ENCODE assay signal across 7 mouse cellular contexts in the genomic region with DNA sequence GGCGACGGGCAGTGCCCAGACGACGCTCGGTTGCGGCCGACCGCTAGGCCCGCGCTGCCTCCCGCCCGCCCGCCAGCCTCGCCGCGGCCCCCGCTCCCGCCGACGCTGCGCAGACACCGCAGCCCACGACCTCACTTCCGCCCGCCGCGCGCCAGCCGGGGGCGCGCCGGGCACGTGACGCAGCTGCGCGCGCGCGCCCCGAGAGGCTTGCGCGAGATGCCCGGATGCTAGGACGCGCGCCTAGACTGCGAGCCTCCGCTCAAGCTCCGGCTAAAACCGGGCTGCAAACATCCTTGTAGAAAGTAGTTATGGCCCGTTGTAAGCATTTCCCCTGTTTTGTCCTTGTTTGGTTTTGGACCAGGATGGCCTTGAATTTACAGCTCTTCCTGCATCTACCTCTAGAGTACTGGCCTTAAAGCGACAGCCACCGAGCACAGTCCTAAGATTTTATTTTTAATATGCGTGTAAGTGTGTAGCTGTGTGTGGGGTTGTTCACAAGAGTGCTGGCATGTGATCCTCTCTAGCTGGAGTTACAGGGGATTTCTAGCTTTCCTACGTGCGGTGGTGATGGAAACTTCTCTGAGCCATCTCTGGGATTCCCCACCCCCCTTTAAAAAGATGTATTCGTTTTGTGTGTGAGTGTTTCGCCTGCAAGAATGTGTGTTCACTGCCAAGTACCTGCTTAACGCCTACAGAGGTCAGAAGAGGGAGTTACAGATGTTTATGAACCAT. TPM values are rescaled to one million over a fixed set of nuclear protein-coding genes. Genes with fewer than 3 reads are reported as not detected.
DNase-seq lines count a peak whose midpoint lies in the region; ATAC-seq lines count a peak whose summit lies in the region.

A gene (minus strand): TSS at position 179 of the 732 bp plus-strand sequence.

- H3K36me3 ChIP-seq in embryonic facial prominence, embryonic 11.5 days (replicated peaks; ENCODE audit: control insufficient read depth, insufficient read depth, low read depth, low read length): no peaks in the 10 kb centered on the region; the same call in 1 of the 2 replicates
- H3K36me3 ChIP-seq in limb, embryonic 11.5 days (ENCODE audit: control insufficient read depth, insufficient read depth, low read length): no peaks in the 10 kb centered on the region
- no peaks in the 10 kb centered on the region for H3K36me3 ChIP-seq in midbrain, embryonic 14.5 days (ENCODE audit: control insufficient read depth, insufficient read depth, low read length)

- 2% methylated on average over 43 of the region's 59 CpGs for WGBS in embryonic facial prominence, embryonic 11.5 days
- 2% methylated on average over 51 of the region's 59 CpGs for WGBS in limb, embryonic 11.5 days
- WGBS in midbrain, embryonic 14.5 days: under 1% methylated on average over 57 of the region's 59 CpGs

- H3K27me3 ChIP-seq in embryonic facial prominence, embryonic 11.5 days (ENCODE audit: control insufficient read depth, insufficient read depth, low read length): no peaks in the 10 kb centered on the region
- H3K27me3 ChIP-seq in limb, embryonic 11.5 days (ENCODE audit: control insufficient read depth, insufficient read depth, low read length): no peaks in the 10 kb centered on the region
- H3K27me3 ChIP-seq in midbrain, embryonic 14.5 days (ENCODE audit: control insufficient read depth, insufficient read depth, low read length): no peaks in the 10 kb centered on the region

- peak within 1 kb of the TSS; percentile 94 for H3K9ac ChIP-seq in embryonic facial prominence, embryonic 11.5 days (replicated peaks; ENCODE audit: low read length)
- peak within 1 kb of the TSS; percentile 94 for H3K9ac ChIP-seq in limb, embryonic 11.5 days (ENCODE audit: low read length)
- peak within 1 kb of the TSS; percentile 90 for H3K9ac ChIP-seq in midbrain, embryonic 14.5 days (replicated peaks; ENCODE audit: low read length)

- peak within 1 kb of the TSS; percentile 70 for H3K4me3 ChIP-seq in embryonic facial prominence, embryonic 11.5 days (ENCODE audit: low read depth, low read length)
- peak within 1 kb of the TSS; percentile 71 for H3K4me3 ChIP-seq in limb, embryonic 11.5 days (ENCODE audit: low read depth, low read length)
- H3K4me3 ChIP-seq in midbrain, embryonic 14.5 days (replicated peaks; ENCODE audit: low read depth, low read length): peak within 1 kb of the TSS; percentile 72

- H3K4me1 ChIP-seq in embryonic facial prominence, embryonic 11.5 days (ENCODE audit: control insufficient read depth, insufficient read depth, low read length): no peaks in the 10 kb centered on the region; the same call in 1 of the 2 replicates
- H3K4me1 ChIP-seq in limb, embryonic 11.5 days (ENCODE audit: control insufficient read depth, insufficient read depth, low read length): peaks cover 6% of the 10 kb centered on the region; the same call in 1 of the 2 replicates
- H3K4me1 ChIP-seq in midbrain, embryonic 14.5 days (ENCODE audit: control insufficient read depth, insufficient read depth, low read length): peaks cover 28% of the 10 kb centered on the region

- peak within 1 kb of the TSS; percentile 95 for H3K27ac ChIP-seq in embryonic facial prominence, embryonic 11.5 days (replicated peaks; ENCODE audit: low read depth, low read length)
- peak within 1 kb of the TSS; percentile 95 for H3K27ac ChIP-seq in limb, embryonic 11.5 days (replicated peaks; ENCODE audit: low read depth, low read length)
- peak within 1 kb of the TSS; percentile 99 for H3K27ac ChIP-seq in midbrain, embryonic 14.5 days (replicated peaks; ENCODE audit: low read depth, low read length)

- H3K9me3 ChIP-seq in embryonic facial prominence, embryonic 11.5 days (replicated peaks; ENCODE audit: control insufficient read depth, low read length): no peaks in the 10 kb centered on the region
- no peaks in the 10 kb centered on the region for H3K9me3 ChIP-seq in limb, embryonic 11.5 days (ENCODE audit: control insufficient read depth, low read length)
- no peaks in the 10 kb centered on the region for H3K9me3 ChIP-seq in midbrain, embryonic 14.5 days (ENCODE audit: control insufficient read depth, low read length)

- ATAC-seq in embryonic facial prominence, embryonic 11.5 days (replicated peaks; ENCODE audit: insufficient number of reproducible peaks, low FRiP score, low TSS enrichment, low read depth): peak; percentile 87
- peak; percentile 84 for ATAC-seq in limb, embryonic 11.5 days (ENCODE audit: insufficient number of reproducible peaks, low FRiP score, low TSS enrichment, low read depth)
- ATAC-seq in midbrain, embryonic 14.5 days (ENCODE audit: low FRiP score, low TSS enrichment): peak; percentile 91

- DNase-seq in adrenal gland, postnatal 14 days: peak; percentile 93
- peak; percentile 93 for DNase-seq in embryonic facial prominence, embryonic 11.5 days (ENCODE audit: low spot score)
- peak; percentile 99 for DNase-seq in heart, adult 11 months
- DNase-seq in kidney, adult 18-20 months: peak; percentile 91
- DNase-seq in limb, embryonic 11.5 days (ENCODE audit: low spot score): peak; percentile 91
- peak; percentile 97 for DNase-seq in midbrain, embryonic 14.5 days
- peak; percentile 80 to 87 for DNase-seq in spleen, adult 18-20 months

- peak within 1 kb of the TSS; percentile 82 for H3K4me2 ChIP-seq in embryonic facial prominence, embryonic 11.5 days (ENCODE audit: low read depth, low read length)
- H3K4me2 ChIP-seq in limb, embryonic 11.5 days (ENCODE audit: low read depth, severe bottlenecking): peak within 1 kb of the TSS; percentile 76
- peak within 1 kb of the TSS; percentile 90 for H3K4me2 ChIP-seq in midbrain, embryonic 14.5 days (ENCODE audit: low read length)

RNA-seq across cellular contexts. Expression of the gene that starts here (rescaled TPM):
- 131 and 133 TPM in 2 replicates for total RNA-seq in adrenal gland, postnatal 14 days (2021)
- 92.8 and 94.8 TPM in 2 replicates for polyA plus RNA-seq in embryonic facial prominence, embryonic 11.5 days (2014; fragmentation: Nextera tagmentation; extraction: Ambion mirVana)
- polyA plus RNA-seq in limb, embryonic 11.5 days (2014; fragmentation: Nextera tagmentation; extraction: Ambion mirVana): 93.5 and 114 TPM in 2 replicates
- polyA plus RNA-seq in midbrain, embryonic 14.5 days (2014; fragmentation: Nextera tagmentation; extraction: Ambion mirVana): 116 and 131 TPM in 2 replicates

Comparison
In these comparisons a context has a peak if more than half of its experiments do, and no peak if none do; other contexts are left out.
1. Peak in every context shown above with its lines: DNase-seq, ATAC-seq, H3K4me3 ChIP-seq and H3K27ac ChIP-seq.